Mouse (Mus musculus): ENCODE measurements around the gene Ankrd11. TPM values are rescaled to one million over a fixed set of nuclear protein-coding genes. Genes with fewer than 3 reads are reported as not detected.

The Ankrd11 gene
- polyA plus RNA-seq, 1 experiment from 2014 or later: 46.5 TPM

DNA sequence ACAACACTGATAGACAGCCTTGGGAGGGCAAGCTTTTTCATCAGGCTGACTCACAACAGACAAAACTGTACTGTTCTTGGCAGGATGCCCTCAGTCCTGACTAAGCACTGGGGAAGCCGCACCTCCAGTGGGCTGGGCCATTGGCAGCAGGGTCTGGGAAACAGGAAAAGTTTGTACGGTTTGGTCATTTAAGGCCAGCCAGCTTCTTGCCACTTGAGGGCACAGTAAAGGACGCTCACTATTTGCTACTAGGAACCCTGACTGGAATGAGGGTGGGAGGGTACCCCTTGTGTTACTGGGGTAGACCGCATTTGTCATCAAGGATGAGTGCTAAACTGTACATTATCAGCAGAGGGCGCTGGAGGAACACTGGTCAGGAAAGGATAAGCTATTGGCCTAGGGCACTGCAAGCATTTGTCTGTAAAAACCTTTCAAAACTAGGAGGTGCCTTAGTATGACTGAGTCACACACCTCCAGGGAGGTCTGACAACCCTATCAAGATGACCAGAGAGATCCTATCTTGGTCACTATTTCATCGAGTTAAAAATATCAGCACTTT is 135.5 kb downstream of the Ankrd11 start:
- Histone ChIP-seq H3K4me2 (replicated peaks; ENCODE audit: low read depth, low read length) (peak overlapping the region; percentile 43), H3K4me3 (ENCODE audit: low read depth, low read length) (no peak overlapping the region), H3K36me3 (ENCODE audit: insufficient read depth, low read length) (peaks cover 8% of the 10 kb centered on the region), H3K9ac (replicated peaks; ENCODE audit: low read depth) (no peak overlapping the region), H3K27me3 (replicated peaks; ENCODE audit: insufficient read depth, low read length) (no peaks in the 10 kb centered on the region), H3K9me3 (ENCODE audit: low read length) (no peaks in the 10 kb centered on the region), H3K4me1 (ENCODE audit: insufficient read depth, low read depth, low read length) (peaks cover 6% of the 10 kb centered on the region), H3K27ac (ENCODE audit: low read length) (0 out of 2 replicates have a peak overlapping the region, but pooled peaks have one; percentile 21)
- TF ChIP-seq CTCF (IDR thresholded peaks at IDR 0.05) (peak; percentile 95), EP300 (IDR thresholded peaks at IDR 0.05) (peak; percentile 30; the same call in 1 of the 2 replicates)
- DNase-seq (ENCODE audit: low spot score): peak; percentile 97
- 7% methylated on average over 6 of the region's 6 CpGs for WGBS
- peak; percentile 95 for ATAC-seq

DNA sequence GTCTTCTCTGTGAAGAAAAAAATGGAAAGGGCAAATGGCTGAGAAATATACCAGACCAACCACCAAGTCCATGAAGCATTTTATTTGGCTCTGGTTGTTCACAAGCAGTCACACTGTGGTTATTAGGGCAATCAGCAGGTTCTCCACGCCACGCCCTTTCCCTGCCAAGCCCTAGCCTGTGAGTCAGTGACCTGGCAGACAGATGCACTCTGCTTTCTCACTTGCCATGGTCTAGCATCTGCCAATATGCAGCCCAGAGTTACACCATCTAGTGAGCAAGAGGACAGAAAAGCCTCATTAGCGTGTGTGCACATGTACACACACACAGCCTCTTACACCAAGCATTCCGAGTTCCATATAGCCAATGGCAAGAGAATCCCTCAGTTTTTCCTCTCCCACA is 136.7 kb downstream of the Ankrd11 start:
- Histone ChIP-seq H3K9me3 (ENCODE audit: low read length) (no peaks in the 10 kb centered on the region), H3K36me3 (ENCODE audit: insufficient read depth, low read length) (peaks cover 8% of the 10 kb centered on the region), H3K4me3 (ENCODE audit: low read depth, low read length) (no peak overlapping the region), H3K4me1 (ENCODE audit: insufficient read depth, low read depth, low read length) (peaks cover 6% of the 10 kb centered on the region), H3K9ac (replicated peaks; ENCODE audit: low read depth) (no peak overlapping the region), H3K27me3 (replicated peaks; ENCODE audit: insufficient read depth, low read length) (no peaks in the 10 kb centered on the region), H3K27ac (ENCODE audit: low read length) (no peak overlapping the region), H3K4me2 (replicated peaks; ENCODE audit: low read depth, low read length) (no peak overlapping the region)
- DNase-seq (ENCODE audit: low spot score) (no peak), ATAC-seq (no peak)
- 91% methylated on average over 4 of the region's 4 CpGs for WGBS
- TF ChIP-seq EP300 (IDR thresholded peaks at IDR 0.05) (no peak), CTCF (IDR thresholded peaks at IDR 0.05) (no peak)

DNA sequence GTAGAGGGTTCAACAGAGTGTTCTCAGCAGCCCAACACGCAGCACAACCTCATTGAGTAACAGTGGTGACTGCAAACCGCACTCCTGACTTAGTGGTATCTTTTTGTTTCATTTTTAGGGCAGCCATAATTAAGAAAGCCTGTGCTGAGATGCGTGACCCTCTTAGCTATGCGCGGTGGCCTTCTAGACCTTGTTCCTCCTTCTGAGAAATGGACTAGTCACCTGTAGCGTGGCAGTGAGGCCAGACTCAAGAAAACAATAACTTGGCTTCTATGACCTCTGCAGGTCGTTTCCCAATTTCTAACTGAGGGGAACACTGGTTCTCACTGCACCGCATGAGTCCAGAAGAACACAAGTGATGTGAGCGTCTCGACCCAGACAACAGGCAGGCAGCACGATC is 137.6 kb downstream of the Ankrd11 start:
- 93% methylated on average over 11 of the region's 11 CpGs for WGBS
- Histone ChIP-seq H3K9ac (replicated peaks; ENCODE audit: low read depth) (no peak overlapping the region), H3K27ac (ENCODE audit: low read length) (no peak overlapping the region), H3K36me3 (ENCODE audit: insufficient read depth, low read length) (peaks cover 11% of the 10 kb centered on the region), H3K4me3 (ENCODE audit: low read depth, low read length) (no peak overlapping the region), H3K9me3 (ENCODE audit: low read length) (no peaks in the 10 kb centered on the region), H3K4me2 (replicated peaks; ENCODE audit: low read depth, low read length) (no peak overlapping the region), H3K27me3 (replicated peaks; ENCODE audit: insufficient read depth, low read length) (no peaks in the 10 kb centered on the region), H3K4me1 (ENCODE audit: insufficient read depth, low read depth, low read length) (peaks cover 6% of the 10 kb centered on the region)
- ATAC-seq (no peak), DNase-seq (ENCODE audit: low spot score) (no peak)
- TF ChIP-seq CTCF (IDR thresholded peaks at IDR 0.05) (no peak), EP300 (IDR thresholded peaks at IDR 0.05) (no peak)

DNA sequence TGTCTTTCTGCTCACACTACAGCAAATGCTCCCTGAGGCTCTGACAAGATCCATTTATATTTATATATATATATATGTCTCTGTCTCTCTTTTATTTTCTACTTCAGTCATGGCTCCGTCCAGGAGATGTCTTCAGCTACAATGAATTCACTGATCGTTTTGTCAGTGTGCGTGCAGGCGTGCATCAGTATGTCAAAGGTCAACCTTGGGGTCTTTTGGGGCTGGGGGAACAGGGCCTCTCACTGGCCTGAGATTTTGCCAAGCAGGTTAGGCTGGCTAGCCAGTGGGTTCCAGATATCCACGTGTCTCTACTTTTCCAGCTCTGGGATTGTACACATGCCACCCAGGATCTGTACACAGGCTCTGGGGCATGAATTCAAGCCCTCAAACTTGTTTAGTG is 139.1 kb downstream of the Ankrd11 start:
- H3K27me3 ChIP-seq (replicated peaks; ENCODE audit: insufficient read depth, low read length): no peaks in the 10 kb centered on the region
- H3K36me3 ChIP-seq (ENCODE audit: insufficient read depth, low read length): peaks cover 14% of the 10 kb centered on the region; the same call in 1 of the 2 replicates
- H3K9ac ChIP-seq (replicated peaks; ENCODE audit: low read depth): no peak overlapping the region
- WGBS: 79% methylated on average over 5 of the region's 5 CpGs
- no peak for TF ChIP-seq EP300 (IDR thresholded peaks at IDR 0.05)
- no peak for TF ChIP-seq CTCF (IDR thresholded peaks at IDR 0.05)
- no peak overlapping the region for H3K27ac ChIP-seq (ENCODE audit: low read length)
- no peak overlapping the region for H3K4me2 ChIP-seq (replicated peaks; ENCODE audit: low read depth, low read length)
- H3K4me3 ChIP-seq (ENCODE audit: low read depth, low read length): no peak overlapping the region
- peaks cover 6% of the 10 kb centered on the region for H3K4me1 ChIP-seq (ENCODE audit: insufficient read depth, low read depth, low read length)
- ATAC-seq (no peak), DNase-seq (ENCODE audit: low spot score) (no peak)
- no peaks in the 10 kb centered on the region for H3K9me3 ChIP-seq (ENCODE audit: low read length)

DNA sequence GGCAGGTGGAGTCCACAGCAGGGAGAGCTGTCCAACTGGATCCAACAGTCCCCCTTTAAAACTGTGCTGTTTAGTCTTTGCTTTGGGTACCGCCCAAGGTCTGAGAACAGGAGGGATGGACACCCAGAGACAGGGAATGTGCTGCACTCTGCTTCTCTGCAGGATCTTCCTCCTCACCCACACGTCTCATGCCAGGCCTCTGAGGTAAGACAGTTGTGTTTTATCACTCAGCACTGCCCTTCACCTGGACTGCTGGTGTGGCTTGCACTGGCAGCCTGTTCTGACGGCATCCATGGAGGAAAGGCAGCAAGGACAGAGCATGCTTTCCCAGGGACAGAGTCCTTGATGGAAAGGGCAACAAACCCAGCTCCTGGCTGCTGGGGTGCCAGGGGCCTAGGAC is 139.5 kb downstream of the Ankrd11 start:
- no peak for ATAC-seq
- Histone ChIP-seq H3K27me3 (replicated peaks; ENCODE audit: insufficient read depth, low read length) (no peaks in the 10 kb centered on the region), H3K27ac (ENCODE audit: low read length) (no peak overlapping the region), H3K4me2 (replicated peaks; ENCODE audit: low read depth, low read length) (no peak overlapping the region), H3K36me3 (ENCODE audit: insufficient read depth, low read length) (peaks cover 15% of the 10 kb centered on the region; the same call in 1 of the 2 replicates), H3K4me1 (ENCODE audit: insufficient read depth, low read depth, low read length) (peaks cover 6% of the 10 kb centered on the region), H3K9ac (replicated peaks; ENCODE audit: low read depth) (no peak overlapping the region), H3K9me3 (ENCODE audit: low read length) (no peaks in the 10 kb centered on the region), H3K4me3 (ENCODE audit: low read depth, low read length) (no peak overlapping the region)
- WGBS: 80% methylated on average over 3 of the region's 3 CpGs
- TF ChIP-seq CTCF (IDR thresholded peaks at IDR 0.05): no peak
- no peak for TF ChIP-seq EP300 (IDR thresholded peaks at IDR 0.05)
- no peak for DNase-seq (ENCODE audit: low spot score)

DNA sequence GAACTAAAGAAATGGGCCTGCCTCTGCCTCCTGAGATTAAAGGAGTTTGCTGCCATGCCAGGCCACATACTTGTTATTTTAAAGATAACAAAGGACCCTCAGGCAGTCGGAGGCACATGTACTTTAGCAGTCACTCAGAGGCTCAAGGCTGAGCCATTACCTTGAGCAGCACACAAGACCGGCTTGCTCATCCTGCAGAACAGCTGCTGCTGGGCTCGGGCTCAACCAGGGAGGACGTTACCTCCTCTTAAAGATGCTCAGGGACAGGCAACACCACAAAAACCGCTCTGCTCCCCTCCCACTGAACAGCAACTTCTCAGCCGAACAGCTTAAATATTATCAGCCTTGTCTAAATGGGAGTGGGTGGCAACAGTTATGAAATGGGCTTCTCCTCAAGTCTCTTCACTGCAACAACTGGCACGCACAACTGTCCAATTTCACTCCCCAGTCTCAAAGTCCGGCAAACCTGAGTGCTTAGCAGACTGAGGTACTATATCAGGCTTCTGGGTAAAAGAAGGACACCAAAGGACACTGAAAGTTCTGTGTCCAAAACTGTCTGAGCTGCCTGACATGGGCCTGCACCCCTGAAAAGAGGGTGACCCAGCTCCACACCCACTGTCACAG is 140.1 kb downstream of the Ankrd11 start:
- no peak for ATAC-seq
- Histone ChIP-seq H3K27me3 (replicated peaks; ENCODE audit: insufficient read depth, low read length) (no peaks in the 10 kb centered on the region), H3K4me1 (ENCODE audit: insufficient read depth, low read depth, low read length) (peaks cover 6% of the 10 kb centered on the region), H3K27ac (ENCODE audit: low read length) (no peak overlapping the region), H3K9ac (replicated peaks; ENCODE audit: low read depth) (no peak overlapping the region), H3K4me3 (ENCODE audit: low read depth, low read length) (no peak overlapping the region), H3K9me3 (ENCODE audit: low read length) (no peaks in the 10 kb centered on the region), H3K36me3 (ENCODE audit: insufficient read depth, low read length) (peaks cover 20% of the 10 kb centered on the region; the same call in 1 of the 2 replicates), H3K4me2 (replicated peaks; ENCODE audit: low read depth, low read length) (no peak overlapping the region)
- 74% methylated on average over 8 of the region's 8 CpGs for WGBS
- TF ChIP-seq EP300 (IDR thresholded peaks at IDR 0.05) (no peak), CTCF (IDR thresholded peaks at IDR 0.05) (no peak)
- no peak for DNase-seq (ENCODE audit: low spot score)
